Mouse (Mus musculus): ENCODE data around the gene Prmt1. TPM values are rescaled to one million over a fixed set of nuclear protein-coding genes. Genes with fewer than 3 reads are reported as not detected.
A peak's percentile ranks its signal among the peaks of the same experiment; 100 is the strongest.

The Prmt1 gene
- polyA plus RNA-seq, 1 experiment from 2014 or later = 220 TPM

DNA sequence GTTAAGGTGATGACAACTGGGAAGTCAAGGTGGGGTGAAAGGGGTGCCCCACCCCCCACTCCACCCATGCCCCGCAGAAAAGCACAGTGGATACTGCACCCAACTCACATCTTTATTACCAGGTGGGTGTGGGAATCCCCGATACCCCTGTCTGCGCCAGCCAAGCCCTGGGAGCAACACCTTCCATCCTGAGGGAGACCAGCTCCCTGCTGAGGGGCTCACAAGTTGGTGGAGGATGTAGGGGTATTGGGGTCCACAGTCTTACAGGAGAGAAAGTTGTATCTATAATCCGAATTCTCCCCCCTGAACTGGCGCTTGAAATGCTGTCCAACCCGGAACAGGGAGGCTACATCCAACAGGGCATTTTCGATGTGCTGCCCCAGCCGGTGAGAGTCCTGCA, 27.1 kb downstream of the Prmt1 start:
- Histone ChIP-seq H3K4me1 (replicated peaks) (peaks cover 20% of the 10 kb centered on the region), H3K9ac (no peak overlapping the region), H3K9me3 (replicated peaks) (no peaks in the 10 kb centered on the region), H3K36me3 (no peaks in the 10 kb centered on the region), H3K4me2 (no peak overlapping the region), H3K4me3 (replicated peaks) (no peak overlapping the region), H3K27me3 (no peaks in the 10 kb centered on the region), H3K27ac (no peak overlapping the region)
- DNase-seq (no peak), ATAC-seq (ENCODE audit: low read depth) (no peak)
- 55% methylated on average over 8 of the region's 8 CpGs for WGBS (ENCODE audit: insufficient replicate concordance)

DNA sequence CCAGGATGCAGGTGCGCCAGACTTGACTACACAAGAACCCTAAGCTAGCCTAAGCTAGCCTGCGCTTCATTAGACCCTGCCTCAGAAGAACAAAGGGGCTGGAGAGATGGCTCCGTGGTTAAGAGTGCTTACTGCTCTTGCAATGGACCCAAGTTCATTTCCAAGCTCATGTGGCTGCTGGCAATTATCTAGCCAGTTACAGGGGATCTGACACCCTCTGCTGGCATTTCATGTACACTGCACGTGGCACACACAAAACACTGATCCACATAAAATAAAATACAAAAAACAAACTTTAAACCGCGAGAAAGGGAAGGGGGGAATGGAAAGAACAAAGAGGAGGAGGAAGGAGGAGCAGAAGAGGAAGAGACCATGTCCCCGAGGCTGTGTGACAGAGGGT, 28.2 kb downstream of the Prmt1 start:
- 27% methylated on average over 7 of the region's 7 CpGs for WGBS (ENCODE audit: insufficient replicate concordance)
- no peak for DNase-seq
- no peak for ATAC-seq (ENCODE audit: low read depth)

DNA sequence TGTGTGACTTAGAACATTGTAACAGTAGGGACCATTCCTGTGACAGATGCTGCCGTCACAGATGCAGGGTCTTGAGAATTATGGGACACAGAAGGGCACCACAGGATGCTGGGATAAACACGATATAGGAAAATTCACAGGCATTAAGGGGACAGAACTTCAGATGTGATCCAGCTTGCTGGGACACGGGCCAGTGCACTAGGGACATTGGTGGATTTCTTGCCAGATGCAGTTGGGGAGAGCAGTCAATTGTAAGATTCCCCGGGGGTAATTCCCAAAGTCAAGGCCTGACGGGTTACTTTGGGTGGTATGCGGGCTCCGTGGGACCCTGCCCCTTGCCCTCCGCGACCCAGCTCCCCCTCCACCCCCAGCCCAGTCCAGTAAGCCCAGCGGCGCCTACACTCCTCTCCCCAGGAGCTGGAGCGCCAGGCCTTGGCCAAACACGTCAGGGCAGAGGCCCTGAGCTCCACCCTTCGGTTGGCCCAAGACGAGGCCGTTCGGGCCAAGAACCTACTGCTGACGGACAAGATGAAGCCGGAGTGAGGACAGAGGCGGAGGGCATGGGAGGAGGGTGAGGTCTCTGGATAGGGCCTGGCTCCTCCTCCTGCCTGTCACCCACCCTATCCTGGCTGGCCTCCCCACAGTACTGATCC, 29.1 kb downstream of the Prmt1 start:
- Histone ChIP-seq H3K9me3 (replicated peaks) (no peaks in the 10 kb centered on the region), H3K4me1 (replicated peaks) (peaks cover 26% of the 10 kb centered on the region), H3K27me3 (no peaks in the 10 kb centered on the region), H3K4me3 (replicated peaks) (no peak overlapping the region), H3K36me3 (no peaks in the 10 kb centered on the region), H3K4me2 (no peak overlapping the region), H3K27ac (no peak overlapping the region), H3K9ac (no peak overlapping the region)
- DNase-seq (no peak), ATAC-seq (ENCODE audit: low read depth) (no peak)
- 71% methylated on average over 20 of the region's 20 CpGs for WGBS (ENCODE audit: insufficient replicate concordance)

More for the DNA sequence above, 28.2 kb downstream of the Prmt1 start:
- peaks cover 25% of the 10 kb centered on the region for H3K4me1 ChIP-seq (replicated peaks)
- no peaks in the 10 kb centered on the region for H3K9me3 ChIP-seq (replicated peaks)
- H3K27me3 ChIP-seq = no peaks in the 10 kb centered on the region
- no peak overlapping the region for H3K4me2 ChIP-seq
- no peak overlapping the region for H3K4me3 ChIP-seq (replicated peaks)
- no peak overlapping the region for H3K27ac ChIP-seq
- H3K9ac ChIP-seq = no peak overlapping the region
- no peaks in the 10 kb centered on the region for H3K36me3 ChIP-seq

DNA sequence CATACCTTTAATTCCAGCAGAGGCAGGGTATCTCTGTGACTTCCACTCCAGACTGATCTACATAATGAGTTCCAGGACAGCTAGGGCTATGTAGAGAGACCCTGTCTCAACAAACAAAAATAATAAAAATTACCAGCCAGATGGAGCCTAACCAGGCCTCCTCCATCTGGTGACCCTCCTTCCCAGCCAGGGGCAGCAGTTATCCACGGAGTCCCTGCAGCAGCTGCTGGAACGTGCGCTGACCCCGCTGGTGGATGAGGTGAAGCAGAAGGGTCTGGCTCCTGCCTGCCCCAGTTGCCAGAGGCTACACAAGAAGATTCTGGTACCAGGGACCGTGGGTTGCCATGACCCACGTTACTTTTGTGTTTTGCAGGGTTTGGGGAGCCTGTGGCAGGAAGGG, 30.1 kb downstream of the Prmt1 start:
- Histone ChIP-seq H3K27ac (no peak overlapping the region), H3K27me3 (peaks cover 8% of the 10 kb centered on the region), H3K9me3 (replicated peaks) (no peaks in the 10 kb centered on the region), H3K4me3 (replicated peaks) (no peak overlapping the region), H3K4me2 (no peak overlapping the region), H3K36me3 (no peaks in the 10 kb centered on the region), H3K9ac (no peak overlapping the region), H3K4me1 (replicated peaks) (peaks cover 33% of the 10 kb centered on the region)
- 72% methylated on average over 6 of the region's 6 CpGs for WGBS (ENCODE audit: insufficient replicate concordance)
- no peak for DNase-seq
- no peak for ATAC-seq (ENCODE audit: low read depth)

DNA sequence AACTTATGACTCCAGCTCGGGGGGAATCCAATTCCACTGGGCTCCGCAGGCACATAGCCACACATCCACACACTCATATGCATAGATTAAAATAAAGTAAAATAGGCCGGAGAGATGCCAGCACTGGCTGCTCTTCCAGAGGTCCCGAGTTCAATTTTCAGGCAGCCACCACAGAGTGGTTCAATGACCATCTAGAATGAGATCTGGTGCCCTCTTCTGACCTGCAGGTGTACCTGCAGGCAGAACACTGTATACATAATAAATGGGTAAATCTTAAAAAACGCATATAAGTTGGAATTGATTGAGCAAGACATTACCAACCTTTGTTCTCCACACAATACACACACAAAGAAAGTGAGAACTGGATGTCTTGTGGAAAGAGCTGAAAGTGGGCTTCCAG, 30.7 kb downstream of the Prmt1 start:
- 40% methylated on average over 5 of the region's 5 CpGs for WGBS (ENCODE audit: insufficient replicate concordance)
- Histone ChIP-seq H3K4me2 (no peak overlapping the region), H3K4me1 (replicated peaks) (peaks cover 35% of the 10 kb centered on the region), H3K27ac (no peak overlapping the region), H3K36me3 (no peaks in the 10 kb centered on the region), H3K9me3 (replicated peaks) (no peaks in the 10 kb centered on the region), H3K27me3 (peaks cover 14% of the 10 kb centered on the region), H3K9ac (no peak overlapping the region), H3K4me3 (replicated peaks) (no peak overlapping the region)
- no peak for ATAC-seq (ENCODE audit: low read depth)
- DNase-seq = no peak

DNA sequence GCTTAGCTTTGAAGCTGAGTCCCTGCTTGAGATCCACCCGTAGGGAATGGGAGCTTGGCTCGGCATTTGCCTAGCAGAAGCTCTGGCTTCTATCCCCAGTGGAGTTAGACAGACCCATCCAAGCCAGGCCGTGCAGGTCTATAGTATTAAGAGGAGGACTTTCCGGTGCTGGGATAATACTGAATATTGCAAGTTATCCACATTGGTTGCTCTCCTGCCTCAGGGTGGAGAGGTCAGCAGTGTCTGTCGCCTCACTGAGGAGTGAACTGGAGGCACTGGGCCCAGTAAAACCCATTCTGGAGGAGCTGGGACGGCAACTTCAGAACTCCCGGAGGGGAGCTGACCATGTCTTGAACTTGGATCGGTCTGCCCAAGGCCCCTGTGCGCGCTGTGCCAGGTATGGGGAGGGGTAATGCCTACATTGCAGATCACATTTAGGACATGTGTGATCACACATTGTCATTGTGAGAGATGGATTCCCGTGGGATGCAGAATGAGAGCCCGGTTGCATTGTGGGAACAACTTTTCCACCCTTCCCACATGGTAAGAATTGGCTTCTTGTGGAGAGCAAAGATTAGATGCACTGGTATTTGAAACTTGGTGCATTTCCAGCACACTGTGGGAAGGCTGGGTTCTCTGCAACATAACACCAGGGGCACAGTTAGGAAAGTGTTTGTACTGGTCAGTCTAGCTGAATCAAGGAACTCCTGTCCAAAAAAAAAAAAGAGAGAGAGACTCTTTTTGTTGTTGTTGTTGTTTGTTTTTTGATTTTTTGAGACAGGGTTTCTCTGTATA, 32.1 kb downstream of the Prmt1 start:
- no peaks in the 10 kb centered on the region for H3K9me3 ChIP-seq (replicated peaks)
- H3K36me3 ChIP-seq = no peaks in the 10 kb centered on the region
- peaks cover 28% of the 10 kb centered on the region for H3K27me3 ChIP-seq
- H3K4me1 ChIP-seq (replicated peaks) = peaks cover 27% of the 10 kb centered on the region
- WGBS (ENCODE audit: insufficient replicate concordance) = 72% methylated on average over 12 of the region's 12 CpGs
- H3K27ac ChIP-seq = no peak overlapping the region
- H3K4me2 ChIP-seq = no peak overlapping the region
- no peak overlapping the region for H3K9ac ChIP-seq
- no peak for ATAC-seq (ENCODE audit: low read depth)
- H3K4me3 ChIP-seq (replicated peaks) = no peak overlapping the region
- no peak for DNase-seq

DNA sequence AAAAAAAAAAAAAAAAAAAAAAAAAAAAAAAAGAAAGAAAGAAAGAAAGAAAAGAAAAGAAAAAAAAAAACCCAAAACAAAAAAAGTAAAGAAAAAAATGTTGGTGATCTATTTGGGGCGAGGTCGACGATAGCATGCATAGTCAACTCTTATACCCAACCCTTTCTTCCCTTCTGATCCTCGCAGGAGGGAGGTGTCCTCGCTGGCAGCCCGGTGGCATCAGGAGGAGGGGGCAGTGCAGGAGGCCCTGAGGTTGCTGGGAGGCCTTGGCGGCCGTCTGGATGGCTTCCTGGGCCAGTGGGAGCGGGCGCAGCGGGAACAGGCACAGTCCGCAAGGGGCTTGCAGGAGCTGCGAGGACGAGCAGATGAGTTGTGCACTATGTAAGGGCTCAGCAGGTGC, 32.8 kb downstream of the Prmt1 start:
- no peak for DNase-seq

DNA sequence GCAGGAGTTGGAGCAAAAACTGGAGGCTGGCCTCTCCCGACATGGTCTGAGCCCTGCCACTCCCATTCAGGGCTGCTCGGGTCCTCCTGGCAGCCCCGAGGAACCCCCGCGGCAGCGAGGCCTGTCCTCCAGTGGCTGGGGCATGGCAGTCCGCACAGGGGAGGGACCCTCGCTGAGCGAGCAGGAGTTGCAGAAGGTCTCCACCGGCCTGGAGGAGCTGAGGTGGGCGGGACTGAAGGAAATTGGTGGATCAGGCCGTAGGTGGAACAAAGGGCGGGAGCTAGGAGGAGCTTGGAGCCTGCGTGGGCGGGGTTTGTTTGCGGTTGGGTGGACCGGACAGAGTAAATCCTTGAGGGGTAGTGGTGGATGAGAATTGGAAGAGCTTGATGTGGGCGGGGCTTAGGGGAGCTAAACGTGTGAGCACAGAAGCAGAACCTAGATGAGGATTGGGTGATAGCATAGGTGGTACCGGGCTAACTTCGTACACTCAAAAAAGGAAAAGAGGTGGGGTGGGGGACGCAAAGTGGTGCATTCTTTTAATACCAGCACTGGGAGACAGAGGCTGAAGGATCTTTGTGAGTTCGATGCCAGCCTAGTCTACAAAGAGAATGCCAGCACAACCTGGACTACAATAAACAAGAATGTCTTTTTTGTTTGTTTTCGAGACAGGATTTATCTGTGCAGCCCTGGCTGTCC, 33.6 kb downstream of the Prmt1 start:
- Histone ChIP-seq H3K9ac (peak overlapping the region; percentile 70), H3K4me1 (replicated peaks) (peaks cover 26% of the 10 kb centered on the region), H3K9me3 (replicated peaks) (no peaks in the 10 kb centered on the region), H3K27ac (peak overlapping the region; percentile 72), H3K4me2 (peak overlapping the region; percentile 98), H3K36me3 (no peaks in the 10 kb centered on the region), H3K27me3 (peaks cover 43% of the 10 kb centered on the region), H3K4me3 (replicated peaks) (peak overlapping the region; percentile 66)
- ATAC-seq (ENCODE audit: low read depth) (peak; percentile 82), DNase-seq (peak; percentile 90)
- WGBS (ENCODE audit: insufficient replicate concordance) = 6% methylated on average over 24 of the region's 24 CpGs

More for the DNA sequence above, 32.8 kb downstream of the Prmt1 start:
- Histone ChIP-seq H3K9me3 (replicated peaks) (no peaks in the 10 kb centered on the region), H3K4me3 (replicated peaks) (no peak overlapping the region), H3K4me1 (replicated peaks) (peaks cover 26% of the 10 kb centered on the region), H3K4me2 (no peak overlapping the region), H3K27ac (no peak overlapping the region), H3K9ac (no peak overlapping the region), H3K27me3 (peaks cover 35% of the 10 kb centered on the region), H3K36me3 (no peaks in the 10 kb centered on the region)
- ATAC-seq (ENCODE audit: low read depth) = no peak
- WGBS (ENCODE audit: insufficient replicate concordance) = 55% methylated on average over 14 of the region's 14 CpGs

DNA sequence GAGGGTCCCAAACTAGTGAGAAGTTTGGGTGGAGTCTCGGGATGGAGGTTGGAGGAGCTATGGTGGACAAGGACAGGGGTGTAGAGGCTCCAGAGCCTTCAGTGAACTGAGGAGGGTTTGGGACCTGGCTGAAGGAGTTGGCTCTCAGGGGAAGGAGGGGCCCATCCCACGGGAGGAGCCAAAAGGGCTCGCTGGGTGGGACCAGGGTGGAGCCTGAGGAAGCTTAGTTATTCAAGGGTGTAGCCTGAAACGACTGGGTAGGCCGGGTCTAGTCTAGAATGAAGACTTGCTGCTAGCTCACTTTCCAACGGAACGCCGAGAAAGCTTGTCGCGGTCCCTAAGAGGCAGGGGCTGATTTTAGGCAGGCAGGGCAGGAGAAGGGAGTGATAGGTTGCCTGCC, 34.4 kb downstream of the Prmt1 start:
- H3K36me3 ChIP-seq = no peaks in the 10 kb centered on the region
- H3K9ac ChIP-seq = peak overlapping the region; percentile 70
- H3K27ac ChIP-seq = peak overlapping the region; percentile 72
- H3K4me3 ChIP-seq (replicated peaks) = peak overlapping the region; percentile 66
- H3K9me3 ChIP-seq (replicated peaks) = no peaks in the 10 kb centered on the region
- peaks cover 26% of the 10 kb centered on the region for H3K4me1 ChIP-seq (replicated peaks)
- under 1% methylated on average over 10 of the region's 10 CpGs for WGBS (ENCODE audit: insufficient replicate concordance)
- DNase-seq (peak; percentile 75), ATAC-seq (ENCODE audit: low read depth) (peak; percentile 85)
- H3K27me3 ChIP-seq = peaks cover 51% of the 10 kb centered on the region
- peak overlapping the region; percentile 98 for H3K4me2 ChIP-seq

DNA sequence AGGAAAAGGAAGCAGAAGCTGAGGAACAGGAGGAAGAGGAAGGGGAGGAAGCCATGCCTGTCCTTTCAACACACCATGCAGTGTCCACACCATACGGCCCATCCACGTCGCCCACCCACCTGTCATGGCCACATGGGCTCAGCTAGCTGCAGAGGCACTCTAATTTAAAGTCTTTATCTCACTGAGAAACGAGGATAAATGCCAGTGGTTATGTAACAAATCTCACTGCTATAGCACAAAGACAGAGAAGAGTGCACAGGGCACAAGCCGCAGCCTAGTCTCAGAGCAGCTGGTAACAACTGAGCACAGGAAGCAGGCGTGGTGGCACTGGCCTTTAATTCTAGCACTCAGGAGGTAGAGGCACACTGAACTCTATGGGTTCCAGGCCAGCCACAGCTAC, 36.4 kb downstream of the Prmt1 start:
- H3K4me3 ChIP-seq (replicated peaks) = no peak overlapping the region
- H3K27ac ChIP-seq = no peak overlapping the region
- 46% methylated on average over 6 of the region's 6 CpGs for WGBS (ENCODE audit: insufficient replicate concordance)
- no peak overlapping the region for H3K4me2 ChIP-seq
- H3K9ac ChIP-seq = no peak overlapping the region
- H3K27me3 ChIP-seq = peaks cover 54% of the 10 kb centered on the region
- ATAC-seq (ENCODE audit: low read depth) = no peak
- no peak for DNase-seq
- peaks cover 26% of the 10 kb centered on the region for H3K4me1 ChIP-seq (replicated peaks)
- H3K9me3 ChIP-seq (replicated peaks) = no peaks in the 10 kb centered on the region
- no peaks in the 10 kb centered on the region for H3K36me3 ChIP-seq

DNA sequence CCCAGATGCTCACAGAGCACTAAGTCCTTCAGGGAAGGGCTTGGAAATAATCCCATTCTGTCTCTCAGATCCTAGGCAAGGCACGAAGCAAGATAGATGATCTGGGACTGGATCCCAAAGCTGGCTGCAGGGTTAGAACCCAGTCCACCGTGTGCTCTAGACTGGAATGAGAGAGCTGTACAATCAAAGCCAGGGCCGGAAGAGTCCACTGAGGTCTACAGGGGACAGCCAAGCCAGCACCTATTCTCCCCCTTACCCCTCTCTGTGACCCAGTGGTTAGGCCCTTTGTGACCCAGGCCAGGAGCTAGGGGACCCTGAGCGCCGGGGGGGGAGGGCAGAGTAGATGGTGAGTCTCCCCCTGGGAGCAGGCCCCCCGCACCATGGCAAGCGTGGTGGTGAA, 43.5 kb downstream of the Prmt1 start, which contains the start of gene Tsks:
Gene Tsks, plus strand, starts transcription at position 301 of the 400 bp plus-strand sequence.
- Histone ChIP-seq H3K4me1 (replicated peaks) (no peaks in the 10 kb centered on the region), H3K9me3 (replicated peaks) (no peaks in the 10 kb centered on the region), H3K4me2 (no peak within 1 kb of the TSS), H3K4me3 (replicated peaks) (no peak within 1 kb of the TSS), H3K27me3 (peaks cover 12% of the 10 kb centered on the region; the same call in 1 of the 2 replicates), H3K9ac (no peak within 1 kb of the TSS), H3K36me3 (no peaks in the 10 kb centered on the region), H3K27ac (no peak within 1 kb of the TSS)
- 75% methylated on average over 7 of the region's 7 CpGs for WGBS (ENCODE audit: insufficient replicate concordance)
- DNase-seq (no peak), ATAC-seq (ENCODE audit: low read depth) (no peak)

Data from liver, embryonic 13.5 days (tissue).